Mouse (Mus musculus): ENCODE data around the gene Vamp9. TPM values are rescaled to one million over a fixed set of nuclear protein-coding genes. Genes with fewer than 3 reads are reported as not detected.

Gene Vamp9
- polyA plus RNA-seq, 1 experiment from 2014 or later: 0.51 TPM

GRCm38 (mm10) chr5:99983452-99984061 is 77.5 kb downstream of the Vamp9 start:
- H3K9me3 ChIP-seq (ENCODE audit: control insufficient read depth, low read length): no peaks in the 10 kb centered on the region

DNA sequence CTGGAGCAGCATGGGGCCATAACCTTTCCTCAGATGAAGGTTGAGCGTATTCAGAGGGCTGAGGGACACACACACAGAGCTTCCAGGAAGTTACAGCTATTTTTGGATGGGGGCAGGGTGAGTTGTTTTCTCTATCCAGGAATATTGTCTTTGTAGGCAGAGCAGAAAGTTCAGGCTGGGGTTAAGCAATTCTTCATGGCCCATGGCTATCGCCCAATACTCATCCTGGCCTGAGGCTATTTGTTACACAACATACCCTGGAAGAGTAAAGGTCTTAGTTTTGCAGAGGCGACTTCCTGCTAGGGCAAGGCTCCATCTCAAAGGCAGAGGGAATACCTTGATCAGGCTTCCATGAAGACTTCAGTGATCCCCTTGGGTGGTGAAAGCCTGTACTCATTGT is 88.1 kb downstream of the Vamp9 start:
- Histone ChIP-seq H3K4me2 (ENCODE audit: low read depth, low read length, severe bottlenecking) (no peak overlapping the region), H3K9me3 (ENCODE audit: control insufficient read depth, low read length) (no peaks in the 10 kb centered on the region), H3K4me3 (ENCODE audit: low read depth, low read length) (no peak overlapping the region), H3K27ac (ENCODE audit: low read depth, low read length) (no peak overlapping the region), H3K27me3 (ENCODE audit: control insufficient read depth, insufficient read depth, low read length) (no peaks in the 10 kb centered on the region), H3K4me1 (replicated peaks; ENCODE audit: control insufficient read depth, insufficient read depth, low read length) (no peaks in the 10 kb centered on the region), H3K36me3 (ENCODE audit: control insufficient read depth, insufficient read depth, low read length) (no peaks in the 10 kb centered on the region), H3K9ac (ENCODE audit: low read length) (no peak overlapping the region)
- DNase-seq (ENCODE audit: low spot score) (no peak), ATAC-seq (replicated peaks; ENCODE audit: low FRiP score) (no peak)
- WGBS: 89% methylated on average over 3 of the region's 3 CpGs

More at GRCm38 (mm10) chr5:99983452-99984061, 77.5 kb downstream of the Vamp9 start:
- no peak overlapping the region for H3K27ac ChIP-seq (ENCODE audit: low read depth, low read length)
- no peaks in the 10 kb centered on the region for H3K27me3 ChIP-seq (ENCODE audit: control insufficient read depth, insufficient read depth, low read length)
- H3K4me3 ChIP-seq (ENCODE audit: low read depth, low read length): no peak overlapping the region
- H3K4me1 ChIP-seq (replicated peaks; ENCODE audit: control insufficient read depth, insufficient read depth, low read length): no peaks in the 10 kb centered on the region
- no peak overlapping the region for H3K4me2 ChIP-seq (ENCODE audit: low read depth, low read length, severe bottlenecking)
- WGBS: 93% methylated on average over 9 of the region's 9 CpGs
- no peaks in the 10 kb centered on the region for H3K36me3 ChIP-seq (ENCODE audit: control insufficient read depth, insufficient read depth, low read length)
- DNase-seq (ENCODE audit: low spot score) (no peak), ATAC-seq (replicated peaks; ENCODE audit: low FRiP score) (no peak)
- no peak overlapping the region for H3K9ac ChIP-seq (ENCODE audit: low read length)

- DNase-seq (ENCODE audit: low spot score) (no peak), ATAC-seq (replicated peaks; ENCODE audit: low FRiP score) (no peak)
- no peak overlapping the region for H3K27ac ChIP-seq (ENCODE audit: low read depth, low read length)
- H3K4me1 ChIP-seq (replicated peaks; ENCODE audit: control insufficient read depth, insufficient read depth, low read length): no peaks in the 10 kb centered on the region
- no peak overlapping the region for H3K4me2 ChIP-seq (ENCODE audit: low read depth, low read length, severe bottlenecking)
- H3K9ac ChIP-seq (ENCODE audit: low read length): no peak overlapping the region
- H3K27me3 ChIP-seq (ENCODE audit: control insufficient read depth, insufficient read depth, low read length): no peaks in the 10 kb centered on the region
- no peak overlapping the region for H3K4me3 ChIP-seq (ENCODE audit: low read depth, low read length)
- 93% methylated on average over 3 of the region's 3 CpGs for WGBS
- H3K9me3 ChIP-seq (ENCODE audit: control insufficient read depth, low read length): no peaks in the 10 kb centered on the region
- no peaks in the 10 kb centered on the region for H3K36me3 ChIP-seq (ENCODE audit: control insufficient read depth, insufficient read depth, low read length)
Measured at GRCm38 (mm10) chr5:99994680-99995079, 88.6 kb downstream of the Vamp9 start.

DNA sequence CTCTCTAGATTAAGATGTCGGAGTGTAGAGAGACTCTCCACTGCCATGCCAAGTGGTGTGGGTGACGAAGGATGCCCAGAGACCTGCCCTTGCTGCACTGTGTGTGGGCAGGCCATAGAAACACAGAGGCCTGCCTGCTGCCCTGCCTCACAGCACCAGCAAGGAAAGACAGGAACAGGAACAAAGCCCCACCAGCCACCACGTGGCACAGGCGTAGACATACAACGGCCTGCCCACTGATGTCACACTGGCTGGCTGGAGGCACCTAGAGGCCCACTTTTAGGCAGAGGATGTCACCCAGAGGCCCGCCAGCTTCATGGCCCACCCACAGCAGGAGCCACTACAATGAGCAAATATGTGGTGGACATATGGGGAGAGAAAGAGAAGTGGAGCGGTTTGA is 94.0 kb downstream of the Vamp9 start:
- H3K4me3 ChIP-seq (ENCODE audit: low read depth, low read length): no peak overlapping the region
- H3K4me2 ChIP-seq (ENCODE audit: low read depth, low read length, severe bottlenecking): no peak overlapping the region
- H3K9ac ChIP-seq (ENCODE audit: low read length): no peak overlapping the region
- no peak overlapping the region for H3K27ac ChIP-seq (ENCODE audit: low read depth, low read length)
- H3K4me1 ChIP-seq (replicated peaks; ENCODE audit: control insufficient read depth, insufficient read depth, low read length): no peaks in the 10 kb centered on the region
- no peaks in the 10 kb centered on the region for H3K36me3 ChIP-seq (ENCODE audit: control insufficient read depth, insufficient read depth, low read length)
- no peak for ATAC-seq (replicated peaks; ENCODE audit: low FRiP score)
- 79% methylated on average over 7 of the region's 7 CpGs for WGBS
- no peak for DNase-seq (ENCODE audit: low spot score)
- no peaks in the 10 kb centered on the region for H3K9me3 ChIP-seq (ENCODE audit: control insufficient read depth, low read length)
- H3K27me3 ChIP-seq (ENCODE audit: control insufficient read depth, insufficient read depth, low read length): no peaks in the 10 kb centered on the region

DNA sequence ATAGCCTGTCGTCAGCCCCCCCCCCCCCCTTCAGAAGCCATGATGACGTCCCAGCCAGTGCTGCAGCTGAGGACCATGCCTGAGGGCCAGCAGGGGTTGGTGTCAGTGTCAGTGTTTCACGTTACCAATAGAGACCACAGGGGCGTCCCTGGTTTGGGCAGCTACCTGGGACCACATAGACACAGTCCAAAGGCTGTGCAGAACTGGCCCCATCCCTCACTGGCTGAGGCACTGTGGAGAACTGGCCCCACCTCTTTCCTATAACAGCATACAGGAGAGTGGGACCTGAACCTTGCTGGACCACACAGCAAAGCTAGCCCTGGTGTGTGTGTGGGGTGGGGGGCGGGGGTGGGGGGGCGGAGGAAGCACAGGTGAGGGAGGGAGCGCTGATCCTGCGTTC is 94.4 kb downstream of the Vamp9 start:
- DNase-seq (ENCODE audit: low spot score) (no peak), ATAC-seq (replicated peaks; ENCODE audit: low FRiP score) (no peak)
- 38% methylated on average over 7 of the region's 8 CpGs for WGBS
- no peaks in the 10 kb centered on the region for H3K4me1 ChIP-seq (replicated peaks; ENCODE audit: control insufficient read depth, insufficient read depth, low read length)
- H3K4me2 ChIP-seq (ENCODE audit: low read depth, low read length, severe bottlenecking): no peak overlapping the region
- H3K4me3 ChIP-seq (ENCODE audit: low read depth, low read length): no peak overlapping the region
- H3K36me3 ChIP-seq (ENCODE audit: control insufficient read depth, insufficient read depth, low read length): no peaks in the 10 kb centered on the region
- H3K27ac ChIP-seq (ENCODE audit: low read depth, low read length): no peak overlapping the region
- H3K9me3 ChIP-seq (ENCODE audit: control insufficient read depth, low read length): no peaks in the 10 kb centered on the region
- H3K27me3 ChIP-seq (ENCODE audit: control insufficient read depth, insufficient read depth, low read length): no peaks in the 10 kb centered on the region
- no peak overlapping the region for H3K9ac ChIP-seq (ENCODE audit: low read length)

Other genes starting within 250 kb of the Vamp9 start
- 21.5 and 25.5 TPM in 2 replicates for gene Rasgef1b, start 177.2 kb upstream of the Vamp9 start, polyA plus RNA-seq (2014; fragmentation: Nextera tagmentation; extraction: Ambion mirVana)
- 274 and 313 TPM in 2 replicates for gene Hnrnpd, start 72.7 kb downstream of the Vamp9 start, polyA plus RNA-seq (2014; fragmentation: Nextera tagmentation; extraction: Ambion mirVana)
- 2.8 and 3.4 TPM in 2 replicates for gene 4930524J08Rik, start 72.8 kb downstream of the Vamp9 start, polyA plus RNA-seq (2014; fragmentation: Nextera tagmentation; extraction: Ambion mirVana)
- gene Hnrnpdl, start 133.4 kb downstream of the Vamp9 start, polyA plus RNA-seq (2014; fragmentation: Nextera tagmentation; extraction: Ambion mirVana): 296 and 314 TPM in 2 replicates
- gene Enoph1, start 133.7 kb downstream of the Vamp9 start, polyA plus RNA-seq (2014; fragmentation: Nextera tagmentation; extraction: Ambion mirVana): 50.5 and 53.1 TPM in 2 replicates